Mouse (Mus musculus): ENCODE data around the gene Klc1.

- TF ChIP-seq TAL1 (IDR thresholded peaks at IDR 0.05; ENCODE audit: low read length) = no peak
- TF ChIP-seq GATA1 (IDR thresholded peaks at IDR 0.05; ENCODE audit: low read length) = no peak
Observed at GRCm38 (mm10) chr12:111791474-111792104, 32.9 kb downstream of the Klc1 start.
